Mouse (Mus musculus) midbrain, embryonic 15.5 days (tissue): Measurements from ENCODE around the gene Mrps35. TPM values are rescaled to one million over a fixed set of nuclear protein-coding genes. Genes with fewer than 3 reads are reported as not detected.

Experiments
- ATAC-seq: fragments of 200-750 bp; cut with Nextera tagmentation; replicated peaks from 2 replicates; pipeline ENCODE4 v1.8.0; 2017; ENCODE audit warnings: moderate TSS enrichment
- H3K27ac ChIP-seq: fragments of 300-500 bp; sonication (generic); 2 replicates; pipeline ENCODE4 v1.5.1; 2015; ENCODE audit warnings: mild to moderate bottlenecking, inconsistent platforms
- H3K27me3 ChIP-seq: fragments of 300-500 bp; sonication (generic); replicated peaks from 2 replicates; pipeline ENCODE4 v1.6.1; 2015; ENCODE audit warnings: inconsistent platforms
- H3K36me3 ChIP-seq: fragments of 300-500 bp; sonication (generic); replicated peaks from 2 replicates; pipeline ENCODE4 v1.6.1; 2015; ENCODE audit warnings: inconsistent platforms
- H3K4me1 ChIP-seq: fragments of 300-500 bp; sonication (generic); 2 replicates; pipeline ENCODE4 v1.6.1; 2015; ENCODE audit warnings: inconsistent platforms
- H3K4me2 ChIP-seq: fragments of 300-500 bp; sonication (generic); 2 replicates; pipeline ENCODE4 v1.6.1; 2015; ENCODE audit warnings: inconsistent platforms, mild to moderate bottlenecking, moderate library complexity
- H3K4me3 ChIP-seq: fragments of 300-500 bp; sonication (generic); 2 replicates; pipeline ENCODE4 v1.5.1; 2015; ENCODE audit warnings: mild to moderate bottlenecking, inconsistent platforms
- H3K9ac ChIP-seq: fragments of 300-500 bp; sonication (generic); 2 replicates; pipeline ENCODE4 v1.6.1; 2015; ENCODE audit warnings: mild to moderate bottlenecking, inconsistent platforms
- H3K9me3 ChIP-seq: fragments of 300-500 bp; sonication (generic); 2 replicates; pipeline ENCODE4 v1.6.1; 2016; ENCODE audit warnings: inconsistent platforms
- WGBS: fragments of 180-500 bp; shearing (Covaris S2); methylation state at CpG from one replicate; pipeline ENCODE4 v1.1.7; 2015; ENCODE audit warnings: mixed read lengths; 5-methylcytosine and 5-hydroxymethylcytosine counted together
- polyA plus RNA-seq: library from polyadenylated mRNA; unstranded; fragments of >200 nt; fragmentation: Nextera tagmentation; extraction: Ambion mirVana; gene quantifications from 2 replicates; pipeline ENCODE4 v1.2.1, GENCODE M21; 2015

Mrps35 gene
- polyA plus RNA-seq, 1 experiment from 2014 or later: 67.8 TPM

DNA sequence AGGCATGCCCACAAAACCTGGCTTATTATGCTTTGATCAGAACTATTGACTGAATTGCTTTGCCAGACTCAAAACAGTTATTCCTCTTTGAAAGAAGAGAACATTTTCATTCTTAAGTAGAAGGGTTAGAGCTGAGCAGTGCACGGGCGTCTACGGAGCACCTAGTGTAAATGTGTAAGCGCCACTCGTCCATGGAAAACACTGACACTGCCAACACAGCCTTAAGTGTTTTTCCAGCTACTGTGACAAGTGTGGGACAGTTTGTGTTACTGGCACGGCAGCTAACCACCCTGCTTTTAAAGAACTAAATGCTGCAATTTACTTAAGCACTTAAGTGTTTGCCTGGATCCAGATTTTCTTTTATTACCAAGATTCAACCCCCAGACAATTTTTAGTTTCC is 30.6 kb upstream of the Mrps35 start:
- 79% methylated on average over 6 of the region's 6 CpGs for WGBS
- no peak overlapping the region for H3K27ac ChIP-seq

GRCm38 (mm10) chr6:147013546-147013945 is 29.0 kb upstream of the Mrps35 start:
- Histone ChIP-seq H3K27me3 (no peaks in the 10 kb centered on the region), H3K9ac (no peak overlapping the region), H3K36me3 (no peaks in the 10 kb centered on the region), H3K4me3 (no peak overlapping the region), H3K4me1 (no peaks in the 10 kb centered on the region), H3K4me2 (no peak overlapping the region), H3K9me3 (no peaks in the 10 kb centered on the region), H3K27ac (no peak overlapping the region)
- no peak for ATAC-seq
- WGBS: 84% methylated on average over 1 of the region's 1 CpGs

More for the DNA sequence above, 30.6 kb upstream of the Mrps35 start:
- ATAC-seq: no peak
- H3K36me3 ChIP-seq: no peaks in the 10 kb centered on the region
- H3K27me3 ChIP-seq: no peaks in the 10 kb centered on the region
- no peak overlapping the region for H3K4me3 ChIP-seq
- no peak overlapping the region for H3K4me2 ChIP-seq
- H3K9ac ChIP-seq: no peak overlapping the region
- no peaks in the 10 kb centered on the region for H3K4me1 ChIP-seq
- no peaks in the 10 kb centered on the region for H3K9me3 ChIP-seq

DNA sequence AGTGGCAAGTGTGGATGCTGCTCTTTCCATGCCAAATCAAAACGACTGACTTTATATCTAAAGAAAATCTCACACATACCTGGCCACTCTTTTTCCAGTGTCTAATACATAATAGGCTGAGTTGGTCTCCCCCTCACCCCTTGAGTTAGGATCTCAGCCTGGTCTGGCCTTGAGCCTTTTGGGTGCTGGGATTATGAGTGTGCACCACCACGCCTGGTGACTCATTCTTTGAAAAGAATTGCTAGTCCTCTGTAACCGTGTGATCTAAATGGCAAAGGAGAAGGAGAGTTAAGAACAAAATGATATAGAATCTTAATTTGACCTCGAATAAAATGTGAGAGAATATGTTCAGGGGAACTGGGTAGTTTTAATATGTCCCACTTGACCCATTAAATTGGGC is 24.7 kb upstream of the Mrps35 start:
- H3K4me2 ChIP-seq: no peak overlapping the region
- H3K27me3 ChIP-seq: no peaks in the 10 kb centered on the region
- no peak overlapping the region for H3K27ac ChIP-seq
- H3K4me1 ChIP-seq: no peaks in the 10 kb centered on the region
- 87% methylated on average over 4 of the region's 4 CpGs for WGBS
- no peak overlapping the region for H3K4me3 ChIP-seq
- H3K9me3 ChIP-seq: no peaks in the 10 kb centered on the region
- H3K36me3 ChIP-seq: no peaks in the 10 kb centered on the region
- no peak overlapping the region for H3K9ac ChIP-seq
- no peak for ATAC-seq

GRCm38 (mm10) chr6:147018364-147018763 is 24.2 kb upstream of the Mrps35 start:
- H3K9ac ChIP-seq: no peak overlapping the region
- H3K4me1 ChIP-seq: no peaks in the 10 kb centered on the region
- 95% methylated on average over 5 of the region's 5 CpGs for whole genome bisulfite sequencing
- H3K27ac ChIP-seq: no peak overlapping the region
- H3K9me3 ChIP-seq: no peaks in the 10 kb centered on the region
- no peak overlapping the region for H3K4me3 ChIP-seq
- H3K27me3 ChIP-seq: no peaks in the 10 kb centered on the region
- ATAC-seq: no peak
- H3K36me3 ChIP-seq: no peaks in the 10 kb centered on the region
- H3K4me2 ChIP-seq: no peak overlapping the region

DNA sequence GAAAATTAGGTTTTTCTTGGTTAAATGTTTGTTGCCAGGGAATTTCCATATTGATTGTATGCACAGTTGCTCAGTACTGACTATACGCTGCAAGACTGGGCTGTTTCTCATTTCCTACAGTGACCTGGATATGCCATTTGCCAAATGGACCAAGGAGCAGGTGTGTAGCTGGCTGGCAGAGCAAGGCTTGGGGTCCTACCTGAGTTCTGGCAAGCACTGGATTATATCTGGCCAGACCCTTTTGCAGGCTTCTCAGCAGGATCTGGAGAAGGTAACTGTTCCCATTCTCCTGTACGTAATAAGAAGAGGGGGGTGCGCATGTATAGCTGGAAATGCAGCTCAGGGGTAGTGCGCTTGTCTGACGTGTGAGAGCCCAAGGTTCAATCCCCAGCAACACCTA is 21.4 kb upstream of the Mrps35 start:
- Histone ChIP-seq H3K4me2 (no peak overlapping the region), H3K4me3 (no peak overlapping the region), H3K9me3 (no peaks in the 10 kb centered on the region), H3K4me1 (no peaks in the 10 kb centered on the region), H3K9ac (no peak overlapping the region), H3K36me3 (no peaks in the 10 kb centered on the region), H3K27me3 (no peaks in the 10 kb centered on the region), H3K27ac (no peak overlapping the region)
- WGBS: 94% methylated on average over 5 of the region's 5 CpGs
- ATAC-seq: no peak

GRCm38 (mm10) chr6:147022375-147023132 is 20.0 kb upstream of the Mrps35 start:
- Histone ChIP-seq H3K27me3 (no peaks in the 10 kb centered on the region), H3K27ac (no peak overlapping the region), H3K36me3 (no peaks in the 10 kb centered on the region), H3K4me1 (no peaks in the 10 kb centered on the region), H3K9ac (no peak overlapping the region), H3K4me2 (no peak overlapping the region), H3K4me3 (no peak overlapping the region), H3K9me3 (no peaks in the 10 kb centered on the region)
- WGBS: 87% methylated on average over 16 of the region's 16 CpGs
- ATAC-seq: no peak

DNA sequence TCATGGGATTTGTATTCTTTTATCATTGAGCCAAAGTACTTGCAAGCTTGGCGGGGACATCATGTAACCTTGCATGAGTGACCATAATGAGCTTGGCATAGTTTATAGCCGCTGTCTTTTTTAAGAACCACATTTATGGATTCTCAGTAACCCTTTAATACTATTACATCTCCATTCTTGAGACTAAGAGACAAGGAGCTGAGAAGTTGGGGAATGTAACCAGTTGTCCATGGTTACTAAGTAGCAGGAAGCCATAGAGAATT is 19.5 kb upstream of the Mrps35 start:
- Histone ChIP-seq H3K36me3 (no peaks in the 10 kb centered on the region), H3K9ac (no peak overlapping the region), H3K4me3 (no peak overlapping the region), H3K4me1 (no peaks in the 10 kb centered on the region), H3K27me3 (no peaks in the 10 kb centered on the region), H3K9me3 (no peaks in the 10 kb centered on the region), H3K27ac (no peak overlapping the region), H3K4me2 (no peak overlapping the region)
- 88% methylated on average over 2 of the region's 2 CpGs for WGBS
- no peak for ATAC-seq

GRCm38 (mm10) chr6:147023568-147023967 is 19.0 kb upstream of the Mrps35 start:
- Histone ChIP-seq H3K4me3 (no peak overlapping the region), H3K9me3 (no peaks in the 10 kb centered on the region), H3K36me3 (no peaks in the 10 kb centered on the region), H3K4me1 (no peaks in the 10 kb centered on the region), H3K9ac (no peak overlapping the region), H3K27ac (no peak overlapping the region), H3K4me2 (no peak overlapping the region), H3K27me3 (no peaks in the 10 kb centered on the region)
- no peak for ATAC-seq

DNA sequence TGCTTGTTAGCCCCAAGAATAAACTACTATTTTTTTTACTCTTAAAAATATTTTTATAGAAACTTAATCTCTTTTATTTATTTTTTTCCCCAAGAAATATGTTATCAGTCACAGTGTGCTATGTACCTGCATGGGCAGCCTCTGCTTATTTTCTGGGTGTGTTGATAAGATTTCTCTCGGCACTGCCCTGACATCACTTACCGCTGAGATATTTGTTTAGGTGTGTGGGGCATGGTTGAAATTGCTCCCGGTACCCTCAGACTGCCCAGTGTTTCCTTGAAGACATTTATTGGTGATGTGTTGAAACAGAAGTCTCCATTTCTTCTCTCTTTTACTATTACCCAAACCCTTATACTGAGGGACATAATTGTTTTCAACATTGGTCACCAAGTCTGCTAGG is 17.8 kb upstream of the Mrps35 start:
- H3K4me3 ChIP-seq: no peak overlapping the region
- H3K4me1 ChIP-seq: no peaks in the 10 kb centered on the region
- no peak overlapping the region for H3K9ac ChIP-seq
- H3K27me3 ChIP-seq: no peaks in the 10 kb centered on the region
- H3K4me2 ChIP-seq: no peak overlapping the region
- no peak overlapping the region for H3K27ac ChIP-seq
- H3K36me3 ChIP-seq: no peaks in the 10 kb centered on the region
- ATAC-seq: no peak
- no peaks in the 10 kb centered on the region for H3K9me3 ChIP-seq
- 87% methylated on average over 3 of the region's 3 CpGs for WGBS

- no peaks in the 10 kb centered on the region for H3K4me1 ChIP-seq
- 71% methylated on average over 2 of the region's 2 CpGs for WGBS
- no peak for ATAC-seq
- H3K9ac ChIP-seq: no peak overlapping the region
- H3K4me2 ChIP-seq: no peak overlapping the region
- H3K4me3 ChIP-seq: no peak overlapping the region
- no peaks in the 10 kb centered on the region for H3K27me3 ChIP-seq
- H3K27ac ChIP-seq: no peak overlapping the region
- H3K9me3 ChIP-seq: no peaks in the 10 kb centered on the region
- no peaks in the 10 kb centered on the region for H3K36me3 ChIP-seq
These were observed 14.2 kb upstream of the Mrps35 start for GRCm38 (mm10) chr6:147028396-147028795.

DNA sequence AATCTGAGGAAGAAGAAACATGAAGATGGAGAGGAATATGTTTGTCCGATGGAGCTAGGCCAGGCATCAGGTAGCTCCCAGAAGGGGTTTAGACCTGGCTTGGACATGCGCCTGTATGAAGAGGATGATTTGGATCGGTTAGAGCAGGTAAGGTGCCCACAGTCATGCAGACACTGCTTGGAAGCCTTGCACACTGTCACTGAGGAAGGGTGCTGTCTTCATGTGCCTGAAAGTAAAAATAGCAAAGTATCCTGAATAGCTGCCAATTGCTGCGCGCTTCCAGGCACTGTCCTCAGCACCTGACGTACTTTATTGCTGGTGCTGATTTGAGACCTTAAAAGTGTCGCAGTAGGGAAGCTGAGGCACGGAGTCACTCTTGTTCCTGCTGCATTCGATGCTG is 13.0 kb upstream of the Mrps35 start:
- Histone ChIP-seq H3K9me3 (no peaks in the 10 kb centered on the region), H3K27ac (no peak overlapping the region), H3K27me3 (no peaks in the 10 kb centered on the region), H3K4me2 (no peak overlapping the region), H3K4me1 (no peaks in the 10 kb centered on the region), H3K4me3 (no peak overlapping the region), H3K9ac (no peak overlapping the region), H3K36me3 (no peaks in the 10 kb centered on the region)
- ATAC-seq: no peak
- 94% methylated on average over 9 of the region's 9 CpGs for WGBS

GRCm38 (mm10) chr6:147030096-147030885 is 12.3 kb upstream of the Mrps35 start:
- no peak overlapping the region for H3K4me2 ChIP-seq
- no peak overlapping the region for H3K27ac ChIP-seq
- no peak overlapping the region for H3K9ac ChIP-seq
- H3K9me3 ChIP-seq: no peaks in the 10 kb centered on the region
- H3K36me3 ChIP-seq: no peaks in the 10 kb centered on the region
- ATAC-seq: no peak
- no peak overlapping the region for H3K4me3 ChIP-seq
- H3K27me3 ChIP-seq: no peaks in the 10 kb centered on the region
- no peaks in the 10 kb centered on the region for H3K4me1 ChIP-seq
- 86% methylated on average over 15 of the region's 15 CpGs for WGBS

- Histone ChIP-seq H3K27ac (no peak within 1 kb of the TSS), H3K36me3 (no peaks in the 10 kb centered on the region), H3K27me3 (no peaks in the 10 kb centered on the region), H3K9ac (no peak within 1 kb of the TSS), H3K4me3 (no peak within 1 kb of the TSS), H3K4me2 (no peak within 1 kb of the TSS), H3K9me3 (no peaks in the 10 kb centered on the region), H3K4me1 (no peaks in the 10 kb centered on the region)
- no peak for ATAC-seq
- 39% methylated on average over 13 of the region's 13 CpGs for WGBS
These were observed 10.2 kb upstream of the Mrps35 start, which contains the start of gene Rep15 for GRCm38 (mm10) chr6:147032303-147032925. TSS of gene Rep15 (plus strand) at chr6:147032584.
